Mouse (Mus musculus): ENCODE results near the gene Rpl23.

DNA sequence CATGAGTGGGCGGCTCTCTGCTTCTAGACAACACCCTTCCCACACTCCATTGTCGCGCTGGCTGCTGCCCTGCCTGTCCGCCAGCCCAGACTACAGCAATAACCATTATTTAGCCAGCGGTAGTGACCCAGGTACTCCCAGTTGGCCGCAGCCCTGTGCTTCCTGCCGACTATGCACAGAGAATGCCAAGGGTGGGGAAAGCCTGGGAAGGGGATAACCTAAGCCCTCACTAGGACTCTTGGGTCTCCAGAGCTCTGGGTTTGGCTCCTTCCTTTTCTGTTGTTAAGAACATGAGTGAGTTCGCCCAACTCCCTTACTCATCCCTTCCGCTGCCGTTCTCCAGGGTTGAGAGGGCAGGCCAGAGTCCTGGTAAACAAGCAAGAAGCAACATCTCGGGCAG is 49.8 kb upstream of the Rpl23 start:
- TF ChIP-seq POLR2A (IDR thresholded peaks at IDR 0.05; ENCODE audit: low read depth, low read length): no peak
- no peak for TF ChIP-seq CTCF (IDR thresholded peaks at IDR 0.05; ENCODE audit: borderline replicate concordance, insufficient read depth, low read length)

All from embryonic fibroblast, embryonic 13.5 days (primary cell).